Mouse (Mus musculus) cerebellum, postnatal 25 days (tissue): ENCODE measurements around the gene Cd300lb.

Experiments used
- DNase-seq, 2 experiments: peaks; one replicate each; pipeline ENCODE4 v3.0.0; 2021; ENCODE audit warnings: mixed read lengths in 2 of 2

Cd300lb gene

DNA sequence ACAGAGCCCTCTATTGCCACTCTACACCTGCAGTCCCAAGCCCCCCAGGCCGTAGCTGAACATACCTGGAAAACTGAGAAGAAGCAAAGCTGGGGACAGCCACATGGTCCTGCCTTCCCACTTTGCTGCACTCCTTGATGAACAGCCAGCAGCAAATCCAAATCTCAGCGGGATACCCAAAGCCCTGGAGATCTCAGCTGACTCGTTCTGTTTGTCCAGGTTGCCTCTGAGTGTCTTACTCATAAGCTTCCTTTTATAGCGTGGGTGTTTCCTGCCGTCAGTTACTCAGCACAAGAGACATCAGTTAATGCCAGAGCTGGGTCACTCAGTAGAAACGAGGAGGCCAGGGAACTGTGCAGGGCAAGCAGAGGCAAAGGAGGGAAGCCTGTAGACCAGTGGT, at the start of gene Cd300lb:
Gene Cd300lb (minus strand): TSS at position 243 of the 400 bp plus-strand sequence.
- DNase-seq, result peak; percentile 35 to 39

GRCm38 (mm10) chr11:114981866-114982265, 47.7 kb upstream of the Cd300lb start:
- no peak for DNase-seq

DNA sequence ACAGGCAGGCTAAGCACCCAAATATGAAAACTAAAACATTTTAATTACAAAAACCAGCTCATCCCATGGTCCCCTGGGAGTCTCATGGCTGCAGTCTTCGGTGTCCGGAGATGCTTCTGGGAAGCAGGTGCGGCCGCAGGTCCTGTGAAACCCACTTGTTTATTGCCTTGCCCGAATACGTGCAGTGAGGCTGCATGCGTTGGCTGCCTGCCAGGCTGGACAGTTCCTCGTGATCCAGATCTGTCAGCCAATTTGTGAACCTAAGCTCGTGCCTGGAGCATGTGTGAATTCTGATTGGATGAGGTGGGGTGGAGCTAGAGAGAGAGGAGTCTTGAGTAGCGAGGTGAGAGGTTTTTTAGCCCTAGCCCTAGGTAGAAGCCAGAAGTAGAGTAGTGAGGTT, 38.5 kb upstream of the Cd300lb start:
- DNase-seq, result peak; percentile 25 to 55

DNA sequence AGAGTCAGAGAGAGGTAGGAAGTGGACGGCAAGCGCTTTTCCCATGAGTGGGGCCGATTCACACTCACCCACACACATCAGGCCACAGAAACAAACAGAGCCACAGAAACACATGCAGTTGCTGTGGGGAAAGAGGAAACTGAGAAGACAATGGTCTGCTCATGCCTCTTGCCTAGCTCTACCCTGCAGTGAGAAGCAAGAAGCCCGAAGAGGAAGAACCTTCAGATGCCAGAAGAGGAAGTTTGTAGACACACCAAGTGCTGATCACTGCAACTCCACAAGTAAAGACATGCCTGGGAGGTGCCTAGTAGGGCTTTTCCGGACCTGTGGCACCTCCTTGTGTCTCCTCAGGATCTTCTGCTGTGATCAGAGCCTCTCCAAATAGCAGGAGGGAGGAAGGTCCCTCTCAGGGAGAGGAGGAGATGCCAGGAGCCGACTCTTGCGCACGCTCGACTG, 34.6 kb upstream of the Cd300lb start, which contains the start of gene Cd300c:
Gene Cd300c (minus strand): TSS at position 406 of the 456 bp plus-strand sequence.
- DNase-seq, result no peak

- no peak for DNase-seq
Measured at GRCm38 (mm10) chr11:114965182-114965828, 31.1 kb upstream of the Cd300lb start.

DNA sequence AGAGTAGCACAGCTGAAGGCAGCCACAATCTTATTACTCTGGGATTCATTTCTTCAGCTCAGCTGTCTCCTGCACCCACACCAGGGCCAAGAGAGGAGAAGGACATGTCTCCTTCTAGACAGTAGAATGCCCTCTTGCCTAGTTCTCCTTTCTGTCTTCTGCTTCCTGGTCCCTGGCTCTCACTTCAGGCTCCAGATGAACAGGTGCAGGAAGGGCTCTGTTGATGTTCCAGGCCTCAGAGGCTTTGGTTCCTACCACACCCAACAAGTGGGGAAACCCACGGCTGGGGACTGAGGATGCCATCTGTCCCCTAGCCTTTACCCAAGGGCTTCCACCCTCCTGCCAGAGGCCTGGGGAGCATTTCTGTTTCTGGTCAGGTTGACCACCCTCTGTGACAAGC, 26.2 kb upstream of the Cd300lb start:
- peak; percentile 15 to 31 for DNase-seq

DNA sequence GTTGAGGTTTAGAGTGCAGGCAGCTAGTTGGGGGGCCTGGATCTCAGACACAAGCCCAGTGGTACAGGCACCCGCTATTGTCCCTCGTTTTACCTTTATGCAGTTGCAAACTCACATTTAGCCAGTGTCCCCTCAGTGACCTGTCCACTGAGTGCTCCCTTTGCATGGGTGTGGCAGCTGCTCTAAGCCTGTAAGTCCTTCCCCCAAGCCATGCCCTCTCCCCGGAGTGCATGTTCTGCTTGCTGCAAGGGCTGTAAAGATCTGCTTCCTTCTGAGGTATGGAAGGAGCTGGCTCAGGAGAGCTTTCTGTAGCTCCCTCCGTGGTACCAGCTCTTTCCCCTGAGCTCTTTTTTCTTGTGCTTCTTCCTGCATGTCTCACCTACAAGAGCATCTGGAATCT, 595 bp downstream of the Cd300lb start:
- peak in 1 of 2 experiments; percentile 10 for DNase-seq

- peak in 1 of 2 experiments; percentile 1 for DNase-seq
Measured at GRCm38 (mm10) chr11:114931041-114931440, 3.1 kb downstream of the Cd300lb start.

- DNase-seq, result peak in 1 of 2 experiments; percentile 1
Measured at GRCm38 (mm10) chr11:114929581-114929980, 4.6 kb downstream of the Cd300lb start.

DNA sequence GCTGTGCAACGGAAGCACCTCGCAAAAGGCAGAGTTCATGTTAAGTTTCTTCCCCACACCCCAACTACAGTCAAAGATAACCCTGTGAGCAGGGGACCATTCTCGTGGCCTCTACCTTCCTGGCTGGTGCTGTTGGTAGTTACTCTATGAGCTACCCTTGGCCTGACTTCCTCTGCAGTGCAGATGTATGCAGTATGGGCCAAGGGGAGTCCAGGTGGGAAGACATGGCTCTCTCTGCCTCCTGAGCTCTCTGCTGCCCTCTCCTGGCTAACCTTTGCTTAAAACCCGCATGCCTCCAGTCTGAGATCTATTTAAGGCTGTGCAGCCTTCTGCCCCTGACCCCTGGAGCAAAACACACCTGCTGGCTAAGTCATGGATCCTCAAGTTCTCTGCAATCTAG, 10.2 kb downstream of the Cd300lb start:
- DNase-seq, result peak in 1 of 2 experiments; percentile 50

GRCm38 (mm10) chr11:114922439-114922838, 11.7 kb downstream of the Cd300lb start:
- DNase-seq, result peak; percentile 74 to 83

GRCm38 (mm10) chr11:114917120-114917519, 17.1 kb downstream of the Cd300lb start:
- DNase-seq, result no peak

DNA sequence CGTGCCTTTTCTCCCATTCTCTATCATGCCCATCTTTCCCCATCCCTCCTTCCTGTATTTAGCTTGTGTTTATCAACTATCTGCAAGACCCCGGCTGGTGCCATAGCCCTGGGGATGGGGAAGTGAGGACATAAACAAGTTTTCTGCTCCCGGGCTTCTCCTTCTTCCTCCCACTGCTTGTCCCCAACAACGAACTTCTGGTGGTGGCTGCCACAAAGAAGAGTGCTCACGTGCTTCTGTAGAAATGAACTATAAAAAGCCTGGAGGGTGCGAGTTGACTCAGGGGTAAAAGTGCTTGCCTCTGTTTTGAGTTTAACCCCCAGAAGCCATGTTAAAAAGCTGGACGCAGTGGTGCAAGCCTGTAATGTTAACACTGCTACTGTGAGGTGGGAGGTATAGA, 19.2 kb downstream of the Cd300lb start:
- DNase-seq, result no peak

GRCm38 (mm10) chr11:114912847-114913246, 21.3 kb downstream of the Cd300lb start:
- peak; percentile 90 to 93 for DNase-seq

DNA sequence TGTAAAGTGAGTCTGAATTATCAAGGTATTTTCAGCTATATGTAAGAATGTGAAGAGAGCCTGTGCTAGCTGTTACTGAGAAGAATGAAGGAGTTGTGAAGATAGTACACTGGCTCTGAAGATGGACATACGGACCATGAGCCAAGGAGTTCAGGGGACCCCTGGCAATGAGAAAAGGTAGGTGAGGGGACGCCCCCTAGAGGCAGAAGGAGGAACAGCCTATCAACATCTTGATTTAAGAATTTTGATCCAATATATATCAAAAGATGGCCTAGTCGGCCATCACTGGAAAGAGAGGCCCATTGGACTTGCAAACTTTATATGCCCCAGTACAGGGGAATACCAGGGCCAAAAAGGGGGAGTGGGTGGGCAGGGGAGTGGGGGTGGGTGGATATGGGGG, 24.6 kb downstream of the Cd300lb start:
- peak in 1 of 2 experiments; percentile 32 for DNase-seq

DNA sequence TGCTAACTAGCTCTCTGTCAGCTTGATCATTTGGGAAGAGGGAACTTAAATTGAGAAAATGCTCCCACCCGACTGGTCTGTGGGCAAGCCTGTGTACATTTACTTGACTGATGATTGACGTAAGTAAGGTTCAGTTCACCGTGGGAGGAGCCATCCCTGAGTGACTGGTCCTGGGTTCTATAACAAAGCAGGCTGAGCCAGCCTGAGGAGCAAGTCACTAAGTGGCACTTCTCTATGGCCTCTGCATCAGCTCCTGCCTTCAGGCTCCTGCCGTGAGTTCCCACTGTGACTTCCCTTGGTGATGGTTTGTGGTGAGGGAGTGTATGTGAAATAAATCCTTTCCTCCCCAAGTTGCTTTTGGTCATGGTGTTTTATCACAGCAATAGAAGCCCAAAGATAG, 26.1 kb downstream of the Cd300lb start:
- no peak for DNase-seq

DNA sequence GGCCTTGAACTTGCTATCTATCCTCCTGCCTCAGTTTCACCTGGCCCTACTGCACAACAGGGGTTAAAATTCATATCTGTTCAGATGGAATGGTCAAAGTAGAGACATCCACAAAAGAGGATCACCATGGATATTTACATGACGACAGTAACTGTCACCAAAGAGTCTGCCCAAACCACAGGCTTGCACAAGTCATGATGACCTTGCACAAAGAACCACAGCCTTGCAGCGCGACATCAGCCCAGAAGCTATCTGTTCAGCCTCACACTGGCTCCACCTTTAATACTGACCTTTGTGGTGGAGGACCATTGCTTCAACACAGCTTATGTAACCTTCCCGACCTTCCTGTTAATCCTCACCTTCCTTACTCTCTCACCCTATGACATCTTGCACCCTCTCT, 26.6 kb downstream of the Cd300lb start:
- DNase-seq, result no peak

DNA sequence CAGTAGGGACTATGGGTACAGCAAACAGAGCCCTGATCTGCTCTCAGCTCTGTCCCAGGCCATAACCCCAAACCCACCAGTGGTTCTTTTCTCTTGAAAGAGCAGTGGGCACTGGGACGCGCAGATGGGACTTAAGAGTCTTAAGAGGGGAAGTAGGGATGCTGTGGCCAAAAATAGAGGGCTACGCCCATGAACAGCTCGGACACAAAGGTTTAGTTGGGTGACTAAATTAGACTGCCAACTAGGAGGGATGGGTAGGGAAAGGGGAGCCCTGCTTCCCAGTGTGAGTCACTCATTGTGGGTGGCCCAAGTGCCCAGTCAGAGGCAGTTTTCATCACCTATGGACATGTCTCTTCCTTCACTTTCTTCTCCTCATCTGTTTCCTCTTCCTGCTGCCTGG, 31.0 kb downstream of the Cd300lb start:
- DNase-seq, result no peak

DNA sequence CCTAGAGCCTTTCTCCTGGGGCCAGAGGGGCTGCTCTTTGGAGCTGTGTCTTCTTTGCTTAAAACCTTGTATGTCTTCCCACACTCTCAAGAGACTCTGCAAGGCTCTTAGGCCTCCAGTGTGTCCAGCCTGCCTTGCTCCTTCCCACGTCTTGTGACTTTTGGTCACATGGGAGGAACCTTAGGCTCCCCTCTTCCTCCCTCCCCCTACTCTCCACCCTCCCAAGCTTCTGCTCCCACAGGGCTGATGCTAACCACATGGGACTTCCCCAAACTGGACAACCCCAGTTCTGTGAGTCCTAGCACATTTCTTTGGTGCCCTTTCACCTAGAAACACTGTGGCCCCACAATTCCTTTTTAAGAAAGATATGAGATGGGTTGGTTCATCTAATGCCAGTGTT, 36.2 kb downstream of the Cd300lb start:
- DNase-seq, result no peak

DNA sequence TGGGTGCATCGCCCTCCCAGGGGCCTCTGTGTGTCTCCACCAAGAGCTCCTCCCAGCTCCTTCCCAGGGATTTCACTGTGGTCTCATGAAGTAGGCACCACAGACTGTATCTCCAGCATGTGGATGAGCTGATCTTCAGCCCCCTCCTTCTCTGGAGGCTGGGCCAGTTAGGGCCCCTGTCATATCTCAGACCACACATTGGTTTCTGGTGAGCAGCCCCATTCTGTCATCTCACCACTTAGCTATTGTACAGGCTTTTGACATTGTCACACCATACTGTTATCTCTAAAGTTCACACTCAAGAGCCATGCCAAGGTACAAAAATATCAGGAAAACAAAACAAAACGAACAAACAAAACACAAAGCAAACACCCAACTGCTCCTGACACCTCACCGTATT, 38.1 kb downstream of the Cd300lb start:
- DNase-seq, result no peak

DNA sequence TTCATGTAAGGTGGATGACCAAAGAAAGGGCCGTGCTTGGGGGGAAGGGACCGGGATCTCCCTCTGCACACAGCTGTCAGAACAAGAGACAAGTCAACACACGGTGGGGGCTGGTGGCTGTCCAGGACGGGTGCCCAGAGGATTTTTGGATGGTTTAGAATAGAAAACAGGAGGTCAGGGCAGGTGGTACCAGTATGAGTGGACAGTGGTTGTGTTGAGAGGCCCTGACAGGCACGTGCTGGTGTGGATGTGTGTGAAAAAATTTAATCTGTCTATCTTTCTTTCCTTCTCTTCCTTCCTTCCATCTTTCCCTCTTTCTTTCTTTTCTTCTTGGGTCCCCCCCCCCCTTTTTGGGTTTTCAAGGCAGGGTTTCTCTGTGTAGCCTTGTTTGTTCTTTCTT, 43.6 kb downstream of the Cd300lb start:
- DNase-seq, result no peak

GRCm38 (mm10) chr11:114889991-114890518, 44.1 kb downstream of the Cd300lb start, which contains the start of gene Cd300a:
Gene Cd300a (plus strand): TSS chr11:114890041.
- no peak for DNase-seq

DNA sequence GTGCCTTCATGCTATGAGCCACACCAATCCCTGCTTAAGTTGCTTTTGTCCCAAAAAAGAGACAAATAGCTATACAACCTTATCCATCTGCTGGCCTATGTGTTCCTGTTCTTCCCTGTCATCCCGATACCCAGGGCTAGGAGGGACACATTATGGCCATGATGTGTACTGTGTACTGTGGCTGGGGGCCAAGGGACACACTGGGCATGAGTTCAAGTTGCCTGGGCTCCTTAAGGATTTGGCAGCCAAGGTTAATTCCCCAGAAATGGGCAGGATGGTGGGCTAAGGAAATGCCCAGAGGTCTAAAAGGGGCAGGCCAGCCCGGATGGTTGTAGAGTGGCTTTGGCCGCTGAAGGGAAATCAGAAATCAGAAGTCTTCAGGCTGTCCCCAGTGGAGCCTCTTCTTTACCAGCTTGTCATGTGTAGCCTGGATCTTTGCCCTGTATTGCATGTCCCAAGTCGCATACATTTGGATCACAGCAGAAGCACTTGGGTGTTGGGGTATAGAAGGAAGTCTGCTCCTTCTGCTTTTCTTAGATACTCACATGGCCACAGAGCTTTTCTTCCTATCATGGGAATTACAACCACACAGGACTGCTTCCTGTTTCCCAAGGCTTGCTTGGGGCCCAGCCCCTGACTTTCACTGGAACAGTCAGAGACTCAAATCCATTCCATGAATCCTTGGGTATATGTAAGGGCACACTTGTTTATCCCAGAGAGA, 49.6 kb downstream of the Cd300lb start:
- peak; percentile 73 to 85 for DNase-seq

- peak; percentile 57 to 68 for DNase-seq
Measured at GRCm38 (mm10) chr11:114883251-114883789, 50.9 kb downstream of the Cd300lb start.
